Mouse (Mus musculus) cerebellum, adult 2 months (tissue): ENCODE measurements around the gene Bloc1s4.

ENCODE experiments used
- CTCF ChIP-seq: fragments of 200-500 bp; IDR thresholded peaks from 2 replicates; pipeline ENCODE4 v1.5.1; 2011; ENCODE audit warnings: low read depth, mild to moderate bottlenecking, control low read depth, low read length, moderate library complexity, borderline replicate concordance; ENCODE audit not compliant: insufficient read depth
- POLR2A ChIP-seq: fragments of 200-500 bp; IDR thresholded peaks from 2 replicates; pipeline ENCODE4 v1.6.1; 2011; ENCODE audit warnings: low read length, control low read depth, borderline replicate concordance; ENCODE audit not compliant: insufficient read depth

DNA sequence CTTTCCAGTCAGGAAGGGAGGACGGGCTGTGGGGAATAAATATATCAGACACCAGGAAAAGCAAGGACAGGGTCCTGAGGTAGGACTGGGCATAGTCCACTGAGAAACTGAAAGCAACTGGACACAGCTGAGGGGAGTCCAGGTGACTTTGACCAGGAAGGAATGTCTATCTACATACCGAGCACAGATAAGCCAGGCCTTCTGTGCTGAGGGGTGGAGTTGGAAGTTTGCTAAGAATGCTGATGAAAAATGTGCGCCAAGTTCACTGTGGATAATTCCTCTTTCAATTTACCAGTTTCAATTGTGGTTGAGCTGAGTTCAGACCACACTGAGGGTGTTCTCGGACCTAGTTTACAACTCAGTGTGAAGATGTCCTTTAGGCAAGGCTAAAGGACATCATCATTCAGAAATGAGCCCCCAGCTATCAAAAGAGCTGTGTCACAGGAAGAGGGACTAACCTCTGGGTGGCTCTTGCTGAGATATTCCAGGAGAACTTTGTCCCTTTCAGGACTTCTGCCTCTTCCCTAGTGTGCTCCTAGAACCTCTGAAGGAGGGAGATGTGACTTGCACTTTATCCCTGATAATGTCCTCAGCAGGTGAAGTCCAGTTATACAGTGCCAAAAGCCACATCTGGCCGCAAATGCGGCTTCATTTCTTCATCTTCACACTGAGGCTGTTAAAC, 47.4 kb downstream of the Bloc1s4 start:
- no peak for TF ChIP-seq POLR2A
- TF ChIP-seq CTCF = no peak
